Mouse (Mus musculus): Measurements from ENCODE around the gene Fgfr1op2.
A peak's percentile ranks its signal among the peaks of the same experiment; 100 is the strongest.
"Not testable (repeated sequence)": the region's sequence is repeated elsewhere in the genome, so short reads cannot be mapped to it uniquely, and the experiment has no call there.

Fgfr1op2 gene

DNA sequence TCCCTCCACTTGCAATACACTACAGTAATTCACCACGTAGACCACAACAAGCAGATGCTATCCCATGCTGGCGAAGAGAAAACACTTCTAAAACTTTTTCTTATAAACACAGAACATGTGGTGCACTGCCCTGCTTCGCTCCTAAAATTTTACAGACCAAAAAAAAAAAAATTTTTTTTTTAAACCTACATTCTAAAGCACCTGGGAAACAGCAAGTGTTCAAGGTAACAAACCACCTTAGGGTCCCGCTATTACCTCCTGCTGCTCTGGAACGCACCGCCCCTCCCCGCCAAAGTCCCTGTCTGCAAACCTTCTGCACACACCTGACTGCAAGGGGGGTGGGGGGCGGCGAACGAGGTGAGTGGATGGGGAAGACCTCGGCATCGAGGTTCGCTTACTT, at the start of gene Fgfr1op2:
Fgfr1op2 (plus strand) TSS at position 301 of the 400 bp plus-strand sequence.
- no peak for DNase-seq (ENCODE audit: low read depth, low spot score)

DNA sequence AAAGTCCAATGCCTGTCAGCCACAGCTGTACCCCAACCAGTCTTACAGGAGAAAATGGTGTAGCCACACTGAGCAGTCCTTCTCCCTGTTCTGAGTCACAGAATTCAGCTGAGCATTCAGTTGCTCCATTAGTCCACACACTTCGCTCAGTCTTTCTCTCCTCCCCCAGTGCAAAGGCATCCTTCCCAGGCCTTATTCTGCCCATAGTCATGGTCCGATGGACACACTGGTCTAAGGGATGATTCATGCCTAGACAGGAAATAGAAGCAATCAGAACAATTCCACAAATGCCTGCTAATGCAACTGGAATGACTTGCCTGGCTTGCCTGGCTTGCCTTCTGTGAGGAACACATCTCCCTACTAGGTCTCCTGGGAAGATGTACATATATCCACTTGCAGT, 49.5 kb upstream of the Fgfr1op2 start:
- DNase-seq (ENCODE audit: low read depth, low spot score) = no peak

DNA sequence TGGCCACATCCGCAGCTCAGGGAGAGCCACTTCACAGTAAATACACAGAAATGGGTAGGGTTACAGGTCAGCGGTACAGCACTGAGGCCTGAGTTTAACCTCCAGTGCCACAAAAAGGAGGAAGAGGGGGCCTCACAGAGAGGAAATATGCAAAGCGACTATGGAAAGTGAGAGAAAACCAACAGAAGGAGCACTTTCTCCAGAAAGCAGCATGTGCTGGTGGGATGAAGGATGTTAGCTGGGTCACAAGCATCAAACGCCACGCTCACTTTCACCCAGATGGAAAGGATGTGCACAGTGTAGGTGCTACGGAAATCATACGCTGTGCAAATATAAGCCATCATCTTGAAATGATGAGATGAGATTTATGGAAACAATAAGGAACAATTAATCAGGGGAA, 46.6 kb upstream of the Fgfr1op2 start:
- no peak for DNase-seq (ENCODE audit: low read depth, low spot score)

DNA sequence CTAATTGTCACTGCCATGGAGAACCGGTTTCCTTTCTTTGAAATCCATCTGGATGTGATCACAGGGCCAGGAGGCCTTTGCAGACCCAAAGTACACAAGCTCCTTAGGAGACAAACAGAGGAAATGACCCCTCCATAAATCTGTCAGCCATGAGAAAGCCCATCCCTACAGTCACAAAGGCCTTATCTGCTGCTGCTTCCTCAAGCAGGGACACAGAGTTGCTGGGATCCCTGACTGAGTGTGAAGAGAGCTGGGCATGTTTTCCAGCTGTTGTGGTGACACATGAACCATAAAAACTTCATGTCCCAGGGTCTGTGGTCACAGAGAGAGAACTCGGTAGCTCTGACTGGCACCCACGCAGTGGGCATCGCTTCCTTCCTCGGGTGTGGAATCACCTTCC, 46.2 kb upstream of the Fgfr1op2 start:
- DNase-seq (ENCODE audit: low read depth, low spot score) = no peak

DNA sequence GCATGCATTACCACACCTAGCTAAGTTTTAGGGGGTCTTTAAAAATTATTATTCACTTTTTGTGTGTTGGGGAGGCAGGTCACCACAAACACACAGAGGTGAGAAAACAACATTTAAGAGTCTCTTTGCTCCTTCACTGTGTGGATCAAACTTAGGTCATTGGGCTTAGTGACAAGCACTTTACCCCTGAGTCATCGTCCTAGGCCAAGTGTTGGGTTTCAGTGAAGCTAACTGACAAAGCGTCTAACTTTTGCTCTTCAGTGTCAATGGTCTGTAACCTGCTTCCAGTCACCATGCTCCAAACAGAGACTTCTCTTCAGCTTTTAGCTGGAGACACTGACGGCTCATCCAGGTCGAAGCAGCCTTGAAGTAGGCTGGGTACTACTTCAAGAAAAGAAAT, 43.9 kb upstream of the Fgfr1op2 start:
- DNase-seq (ENCODE audit: low read depth, low spot score) = no peak

DNA sequence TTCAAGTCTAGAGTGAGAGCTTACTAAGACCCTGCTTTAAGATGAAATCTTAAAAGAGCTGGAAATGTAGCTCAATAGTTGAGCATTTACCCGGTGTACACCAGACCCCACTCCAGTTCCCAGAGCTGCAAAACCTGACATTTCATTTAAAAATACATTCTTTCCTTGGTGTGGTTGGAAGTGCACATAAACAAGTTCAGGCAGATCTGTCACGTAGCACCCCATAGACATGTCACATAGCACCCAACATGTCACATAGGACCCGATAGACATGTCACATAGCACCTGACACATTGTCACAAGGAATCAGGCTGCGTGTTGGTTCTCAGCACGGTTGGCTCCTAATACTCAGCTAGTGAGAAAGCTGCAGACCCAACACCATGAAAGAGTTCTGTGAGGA, 41.5 kb upstream of the Fgfr1op2 start:
- no peak for DNase-seq (ENCODE audit: low read depth, low spot score)

DNA sequence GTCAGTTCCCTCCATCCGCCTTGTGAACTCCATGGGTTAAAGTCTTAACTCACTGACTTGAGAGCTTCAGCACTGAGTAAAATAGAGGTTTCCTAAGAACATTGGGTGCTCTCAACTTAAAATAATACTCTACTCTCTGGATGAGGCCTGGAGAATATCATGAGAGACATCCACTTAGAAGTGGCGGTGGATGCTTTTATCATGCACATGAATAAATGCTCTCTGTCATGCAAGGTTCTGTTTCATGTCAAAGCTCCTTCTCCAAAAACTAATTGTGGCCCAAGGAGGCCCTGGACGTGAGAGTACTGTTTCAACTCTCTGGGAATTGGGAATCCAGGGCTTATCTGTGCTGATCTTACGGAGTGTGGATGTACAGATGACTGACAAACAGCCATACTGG, 39.9 kb upstream of the Fgfr1op2 start:
- DNase-seq (ENCODE audit: low read depth, low spot score) = no peak

DNA sequence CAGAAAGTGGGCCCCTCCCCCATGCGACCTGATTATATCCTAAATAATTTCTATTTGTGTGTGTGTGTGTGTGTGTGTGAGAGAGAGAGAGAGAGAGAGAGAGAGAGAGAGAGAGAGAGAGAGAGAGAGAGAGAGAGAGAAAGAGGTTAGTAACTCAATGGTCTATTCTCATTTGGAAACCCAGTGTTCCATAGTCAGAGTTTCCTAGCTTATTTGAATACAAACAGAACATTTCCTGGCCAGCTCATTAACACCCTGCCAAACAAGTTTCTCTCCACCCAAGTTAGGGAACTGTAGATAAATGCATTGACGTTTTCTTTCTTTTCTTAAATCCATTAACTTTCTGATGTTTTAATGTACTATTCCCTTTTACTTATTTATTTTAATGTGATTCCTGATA, 38.9 kb upstream of the Fgfr1op2 start:
- no peak for DNase-seq (ENCODE audit: low read depth, low spot score)

DNA sequence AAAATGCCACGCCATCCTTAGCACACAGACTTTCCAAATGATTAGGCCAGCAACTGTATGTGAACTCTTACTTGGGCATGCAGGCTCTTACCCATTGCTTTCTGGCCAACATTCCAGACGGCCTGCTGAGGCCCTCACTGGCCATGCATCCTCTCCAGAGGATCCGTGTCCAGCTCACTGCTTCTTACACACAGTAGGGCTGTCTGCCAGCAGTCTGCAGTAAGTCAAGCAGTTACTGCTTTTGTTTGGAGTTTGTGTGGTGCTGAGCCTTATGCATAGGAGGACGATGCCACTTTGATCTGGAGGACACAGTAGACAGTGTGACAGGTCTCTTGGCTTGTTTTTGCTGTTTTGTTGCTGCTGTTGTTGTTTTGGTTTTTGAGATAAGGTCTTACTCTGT, 38.3 kb upstream of the Fgfr1op2 start:
- DNase-seq (ENCODE audit: low read depth, low spot score) = no peak

DNA sequence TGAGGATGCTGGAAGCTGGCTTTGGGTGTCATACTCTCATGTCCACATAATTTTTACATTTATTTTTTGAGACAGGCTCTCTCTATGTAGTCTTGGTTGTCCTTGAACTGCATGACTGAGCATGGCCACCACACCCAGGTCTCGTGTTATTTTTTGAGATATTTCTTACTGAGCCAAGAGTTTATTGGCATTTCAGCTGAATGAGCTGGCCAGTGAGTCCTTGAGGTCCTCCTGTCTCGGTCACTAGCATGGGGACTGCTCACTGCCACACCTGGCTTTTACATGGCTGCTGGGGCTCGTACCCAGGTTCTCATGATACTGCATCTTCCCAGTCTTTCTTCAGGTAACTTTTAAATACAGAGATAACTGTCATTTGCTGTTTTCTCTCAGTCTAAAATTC, 36.6 kb upstream of the Fgfr1op2 start:
- DNase-seq (ENCODE audit: low read depth, low spot score) = no peak

DNA sequence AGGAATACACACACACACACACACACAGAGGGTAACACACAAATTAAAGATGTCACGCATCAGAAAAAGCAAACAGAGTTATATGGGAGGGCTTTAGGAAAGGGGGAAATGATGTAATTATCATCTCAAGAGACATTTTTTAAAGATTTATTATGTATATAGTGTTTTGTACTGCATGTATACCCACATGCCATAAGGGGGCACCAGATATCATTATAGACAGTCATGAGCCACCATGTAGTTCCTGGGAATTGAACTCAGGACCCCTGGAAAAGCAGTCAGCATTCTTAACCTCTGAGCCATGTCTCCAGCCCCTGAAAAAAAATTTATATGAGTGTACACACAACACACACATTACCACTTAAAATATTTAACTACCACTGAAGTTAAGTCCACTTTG, 32.4 kb upstream of the Fgfr1op2 start:
- no peak for DNase-seq (ENCODE audit: low read depth, low spot score)

DNA sequence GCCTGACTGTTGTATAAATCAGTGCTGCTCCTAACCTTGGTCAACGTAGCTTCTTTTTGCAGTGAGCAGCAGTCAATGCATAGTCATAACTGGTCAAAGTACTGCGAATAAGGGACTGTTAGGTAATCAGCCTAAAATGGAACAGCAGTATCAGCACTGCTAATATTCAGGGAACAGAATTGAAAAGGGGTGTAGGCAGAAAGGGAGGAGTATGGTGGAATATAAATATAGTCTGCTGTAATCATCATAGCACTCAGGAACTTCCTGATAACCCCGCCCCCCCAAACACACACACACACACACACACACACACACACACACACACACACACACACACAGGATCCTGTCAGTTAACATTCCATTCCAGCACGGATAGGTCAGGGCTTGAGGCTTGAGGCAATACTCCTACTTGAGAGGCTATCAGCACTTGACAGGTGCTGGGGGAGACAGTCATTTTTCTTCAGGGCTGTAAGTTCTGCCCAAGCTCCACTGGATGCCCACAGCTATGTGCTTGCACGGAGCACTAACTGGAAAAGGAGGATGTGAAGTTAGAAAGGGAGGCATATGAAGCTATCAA, 31.6 kb upstream of the Fgfr1op2 start:
- DNase-seq (ENCODE audit: low read depth, low spot score) = no peak

DNA sequence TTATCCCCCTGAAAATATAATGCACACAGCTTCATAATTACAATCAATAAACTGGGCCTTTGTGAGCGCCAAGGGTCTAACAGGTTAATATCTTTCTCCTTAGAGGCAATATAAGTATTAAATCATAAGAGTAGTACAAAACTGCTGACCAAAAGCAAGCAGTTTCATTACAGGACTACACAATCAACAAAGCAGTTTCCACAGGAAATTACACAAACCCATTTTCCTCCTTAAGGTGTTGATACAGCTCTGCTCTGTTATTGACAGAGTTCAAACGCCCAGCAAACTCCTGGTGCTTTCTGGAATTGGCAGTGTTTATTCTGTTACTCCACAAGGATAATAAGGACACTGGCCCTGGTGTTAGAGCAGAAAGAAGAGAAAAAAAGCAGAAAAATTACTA, 26.6 kb upstream of the Fgfr1op2 start:
- DNase-seq (ENCODE audit: low read depth, low spot score) = no peak

DNA sequence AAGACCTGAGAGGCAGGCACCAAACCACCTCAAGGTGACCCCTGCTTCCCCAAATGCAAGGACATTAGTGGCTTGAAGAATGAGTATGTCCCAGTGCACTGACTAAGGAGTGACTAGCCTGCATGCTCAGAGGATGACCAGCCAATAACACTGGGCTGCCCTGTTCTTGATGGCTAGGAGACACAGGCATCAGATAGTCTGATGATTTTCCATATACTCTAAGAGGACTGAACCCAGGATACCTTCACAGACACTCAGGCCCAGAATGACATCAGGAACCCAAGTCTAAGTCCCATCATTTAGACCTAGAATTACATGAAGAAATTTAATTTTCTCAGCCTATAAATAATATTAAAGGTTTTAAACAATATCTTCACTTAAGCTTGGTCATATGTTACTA, 25.7 kb upstream of the Fgfr1op2 start:
- DNase-seq (ENCODE audit: low read depth, low spot score) = no peak

DNA sequence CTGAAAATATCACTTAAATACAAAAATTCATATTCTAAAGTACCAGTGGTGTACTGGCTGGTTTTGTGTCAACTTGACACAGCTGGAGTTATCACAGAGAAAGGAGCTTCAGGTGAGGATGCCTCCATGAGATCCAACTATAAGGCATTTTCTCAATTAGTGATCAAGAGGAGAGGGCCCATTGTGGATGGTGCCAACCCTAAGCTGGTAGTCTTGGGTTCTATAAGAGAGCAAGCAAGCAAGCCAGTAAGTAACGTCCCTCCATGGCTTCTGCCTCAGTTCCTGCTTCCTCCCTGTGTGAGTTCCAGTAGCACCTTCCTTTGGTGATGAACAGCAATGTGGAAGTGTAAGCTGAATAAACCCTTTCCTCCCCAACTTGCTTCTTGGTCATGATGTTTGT, 14.5 kb upstream of the Fgfr1op2 start:
- DNase-seq (ENCODE audit: low read depth, low spot score) = not testable (repeated sequence)

DNA sequence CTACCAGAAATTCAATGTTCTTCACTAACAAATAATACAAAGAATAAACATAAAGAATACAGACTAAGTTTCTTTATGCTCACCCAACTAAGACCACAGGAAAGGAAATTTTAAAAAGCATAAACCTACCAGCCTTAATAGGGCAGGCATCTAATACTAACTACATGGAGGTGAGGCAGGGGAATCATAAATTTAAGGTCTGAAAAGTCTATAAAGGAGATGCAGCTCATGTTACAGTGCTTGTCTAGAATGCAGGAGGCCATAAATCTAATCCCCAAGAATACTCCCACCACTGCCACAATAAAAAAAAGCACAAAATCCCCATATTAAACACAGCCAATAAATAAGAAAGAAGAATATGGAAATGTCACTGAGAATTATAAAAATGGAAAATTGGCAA, 4.9 kb upstream of the Fgfr1op2 start:
- DNase-seq (ENCODE audit: low read depth, low spot score) = no peak

DNA sequence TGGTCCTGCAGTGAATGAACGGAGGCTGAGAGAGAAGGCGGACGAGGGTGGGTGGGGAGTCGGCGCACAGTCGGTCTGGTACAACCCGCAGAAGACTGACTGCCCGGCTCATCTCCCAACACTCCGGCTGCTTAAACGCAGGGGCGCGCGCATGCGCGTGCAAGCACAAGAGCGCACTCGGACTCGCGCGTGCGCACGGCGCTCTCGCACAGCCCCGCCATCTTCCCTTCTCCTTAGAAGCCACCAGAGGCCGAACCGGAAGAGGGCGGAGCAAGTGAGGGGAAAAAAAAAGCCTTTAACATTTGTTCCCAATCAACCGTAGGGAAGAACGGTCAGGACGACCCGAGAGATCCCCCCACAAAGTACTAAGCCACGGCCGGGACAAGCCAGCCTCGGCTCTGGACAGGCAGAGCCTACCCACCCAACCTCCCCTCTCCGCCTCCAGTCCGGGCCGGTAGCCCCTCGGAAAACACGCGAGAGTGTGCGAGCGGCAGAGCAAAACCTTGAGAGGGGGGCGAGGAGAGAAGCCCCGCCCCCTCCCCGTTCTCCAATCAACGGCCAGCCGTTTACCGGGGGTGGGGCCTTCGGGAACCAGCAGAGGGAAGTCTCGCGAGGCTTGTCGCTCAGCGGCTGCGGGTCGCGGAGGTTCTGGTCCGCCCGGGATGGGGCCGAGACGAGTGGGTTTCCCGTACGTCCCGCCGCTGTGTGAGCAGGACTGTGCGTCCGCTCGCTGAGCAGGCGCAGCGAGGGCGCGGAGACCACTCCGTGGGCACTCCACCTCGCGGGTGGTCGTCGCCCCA, 507 bp downstream of the Fgfr1op2 start, which contains the start of gene Ints13:
Ints13 (minus strand) TSS at position 526 of the 800 bp plus-strand sequence.
- DNase-seq (ENCODE audit: low read depth, low spot score) = peak; percentile 96

DNA sequence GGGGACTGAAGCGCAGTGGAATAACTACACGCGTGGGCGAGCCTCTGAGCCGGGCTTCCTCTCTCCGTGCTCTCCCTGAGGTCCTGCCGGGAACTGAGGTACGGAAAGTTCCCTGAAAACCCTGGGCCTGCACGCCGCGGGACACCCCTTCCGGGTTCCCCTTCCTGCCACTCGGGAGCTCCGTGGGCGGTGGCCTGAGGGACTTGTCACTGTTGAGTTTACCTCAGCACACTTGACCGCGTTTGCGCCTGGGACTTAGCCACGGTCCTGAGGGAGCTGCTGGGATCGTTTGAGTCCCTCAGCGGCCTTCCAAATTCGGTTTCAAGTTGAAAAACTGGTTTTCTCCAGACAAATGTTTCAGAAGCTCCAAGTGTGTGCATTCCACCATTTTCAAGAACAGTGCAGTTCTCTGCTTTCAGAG, 1.1 kb downstream of the Fgfr1op2 start:
- DNase-seq (ENCODE audit: low read depth, low spot score) = no peak

DNA sequence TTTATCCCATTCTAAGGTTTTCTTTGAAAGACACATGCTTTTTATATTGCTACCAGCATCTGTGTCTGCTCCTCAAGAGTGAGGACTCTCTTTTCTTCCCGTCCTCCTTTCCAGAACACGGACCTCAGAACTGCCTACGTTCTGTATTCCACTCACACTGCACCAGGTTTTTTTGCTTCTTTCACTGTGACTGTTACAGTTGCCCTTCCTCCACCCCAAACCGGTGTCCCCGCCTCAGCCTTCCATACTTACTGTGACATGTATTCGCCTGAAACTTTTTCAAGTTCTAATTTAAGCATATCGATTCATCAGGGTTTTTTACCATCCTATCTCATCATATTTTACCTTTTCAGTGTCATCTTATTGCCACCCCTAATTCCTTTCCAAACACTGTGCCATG, 1.6 kb downstream of the Fgfr1op2 start:
- no peak for DNase-seq (ENCODE audit: low read depth, low spot score)

DNA sequence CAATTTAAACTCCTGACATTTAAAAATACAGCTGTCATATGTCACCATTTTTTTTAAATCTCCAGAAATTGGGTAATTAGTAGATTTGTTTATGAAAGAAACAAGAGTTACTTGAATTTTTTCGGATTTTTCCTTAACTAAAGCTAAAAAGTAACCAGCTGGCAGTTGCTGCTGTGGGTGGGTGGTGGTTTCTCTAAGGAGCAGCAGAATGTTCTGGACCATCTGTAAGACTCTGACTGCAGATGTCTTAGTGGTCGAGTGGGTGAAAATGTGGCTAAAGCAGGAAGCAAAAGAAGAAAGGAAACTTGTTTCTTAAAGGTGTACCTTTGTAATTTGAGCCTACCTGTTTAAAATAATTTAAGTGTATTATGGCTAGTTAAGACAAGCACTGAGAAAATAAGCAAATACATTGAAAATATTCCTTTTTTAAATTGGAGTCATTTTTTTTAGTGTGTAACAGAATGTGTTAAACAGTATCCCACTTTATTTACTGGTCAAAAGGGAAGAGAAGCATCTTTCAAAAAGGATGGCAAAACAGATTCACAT, 3.5 kb downstream of the Fgfr1op2 start:
- DNase-seq (ENCODE audit: low read depth, low spot score) = no peak

DNA sequence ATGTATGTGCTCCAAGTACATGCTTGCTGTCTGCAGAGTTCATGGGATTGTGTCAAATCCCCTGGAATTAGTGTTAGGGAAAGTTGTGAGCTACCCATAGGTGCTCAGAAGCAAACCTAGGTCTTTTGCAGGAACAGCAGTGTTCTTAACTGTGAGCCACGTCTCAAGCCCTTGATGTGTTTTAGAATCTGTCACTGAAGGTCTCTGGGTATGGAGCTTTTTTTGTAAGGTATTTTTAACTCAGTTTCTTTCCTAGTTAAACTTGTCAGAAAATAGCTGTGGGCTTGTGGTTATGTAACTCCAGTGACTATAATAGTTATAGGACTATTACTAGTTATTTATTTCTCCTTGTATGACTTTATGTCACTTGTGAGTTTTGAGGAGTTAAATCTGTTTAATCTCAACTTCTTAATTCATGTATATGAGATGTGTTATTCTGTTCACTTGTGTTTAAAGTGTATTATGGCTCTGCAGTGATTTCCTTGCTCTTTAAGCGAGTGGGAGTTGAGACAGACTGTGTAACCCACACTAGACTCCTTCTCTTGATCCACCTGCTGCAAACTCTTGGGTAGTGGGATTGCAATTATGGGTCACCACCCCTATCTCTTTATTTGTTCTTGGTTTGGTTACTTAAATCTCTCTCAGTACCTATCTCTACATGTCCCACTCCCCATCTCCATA, 6.5 kb downstream of the Fgfr1op2 start:
- DNase-seq (ENCODE audit: low read depth, low spot score) = no peak

DNA sequence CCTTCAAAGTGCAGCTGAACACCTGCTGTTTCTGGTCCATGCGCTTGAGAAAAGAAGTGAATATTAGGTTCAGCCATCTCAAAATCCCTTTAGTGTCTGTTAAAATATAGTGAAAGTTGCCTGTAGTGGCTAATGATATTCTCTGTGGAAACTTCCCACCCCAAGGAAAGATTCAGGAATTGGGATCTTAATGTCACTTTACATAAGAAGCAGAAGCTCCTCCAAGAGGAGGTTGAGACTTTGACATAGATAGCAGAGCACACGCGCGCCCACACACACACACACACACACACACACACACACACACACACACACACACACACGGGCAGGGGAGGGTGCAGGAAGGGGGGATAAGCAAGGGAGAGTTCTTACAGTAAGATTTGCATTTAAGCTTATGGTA, 8.1 kb downstream of the Fgfr1op2 start:
- no peak for DNase-seq (ENCODE audit: low read depth, low spot score)

DNA sequence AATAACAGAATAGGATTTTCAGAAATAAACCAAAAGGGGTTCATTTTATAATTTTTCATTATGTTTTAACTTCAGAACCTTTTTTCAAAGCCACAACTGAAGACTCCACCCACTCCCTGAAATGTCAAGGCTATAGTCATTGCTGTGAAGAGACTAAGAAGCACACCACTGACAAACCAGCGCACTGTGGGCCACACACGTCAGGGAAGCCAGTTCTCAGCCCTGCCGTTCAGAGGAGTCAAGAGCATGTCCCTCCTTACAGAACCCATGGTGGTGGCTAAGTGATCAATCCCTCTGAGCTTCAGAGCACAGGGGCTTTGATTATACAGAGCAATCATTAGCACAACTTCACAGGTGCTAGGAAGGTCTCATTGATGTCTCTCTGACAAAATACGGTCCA, 25.6 kb downstream of the Fgfr1op2 start:
- DNase-seq (ENCODE audit: low read depth, low spot score) = no peak

All from brain, embryonic 18.5 days (tissue).